Mouse (Mus musculus) lung, postnatal 0 days (tissue): Measurements from ENCODE around the gene Pla2g2d. TPM values are rescaled to one million over a fixed set of nuclear protein-coding genes. Genes with fewer than 3 reads are reported as not detected.
"Not testable (repeated sequence)": the region's sequence is repeated elsewhere in the genome, so short reads cannot be mapped to it uniquely, and the experiment has no call there.

Experiments used
- ATAC-seq: fragments of 200-750 bp; cut with Nextera tagmentation; 2 replicates; pipeline ENCODE4 v1.8.0; 2017; ENCODE audit warnings: moderate library complexity
- DNase-seq: peaks from one replicate; pipeline ENCODE4 v3.0.0-alpha.2; 2016; ENCODE audit warnings: low spot score
- H3K27ac ChIP-seq: fragments of 300-500 bp; sonication (generic); 2 replicates; pipeline ENCODE4 v1.5.1; 2014; ENCODE audit warnings: antibody characterized with exemption, mild to moderate bottlenecking, low read length, mixed read lengths
- H3K27me3 ChIP-seq: fragments of 300-500 bp; sonication (generic); replicated peaks from 2 replicates; pipeline ENCODE4 v1.6.1; 2014; ENCODE audit warnings: low read length, mixed read lengths; ENCODE audit not compliant: insufficient read depth
- H3K36me3 ChIP-seq: fragments of 300-500 bp; sonication (generic); 2 replicates; pipeline ENCODE4 v1.6.1; 2014; ENCODE audit warnings: low read length, mixed read lengths; ENCODE audit not compliant: insufficient read depth
- H3K4me1 ChIP-seq: fragments of 300-500 bp; sonication (generic); 2 replicates; pipeline ENCODE4 v1.6.1; 2014; ENCODE audit warnings: antibody characterized with exemption, low read depth, low read length, mixed read lengths; ENCODE audit not compliant: insufficient read depth
- H3K4me2 ChIP-seq: fragments of 300-500 bp; sonication (generic); replicated peaks from 2 replicates; pipeline ENCODE4 v1.6.1; 2014; ENCODE audit warnings: low read depth, mild to moderate bottlenecking, low read length, moderate library complexity, mixed read lengths
- H3K4me3 ChIP-seq: fragments of 300-500 bp; sonication (generic); 2 replicates; pipeline ENCODE4 v1.5.1; 2014; ENCODE audit warnings: low read depth, low read length
- H3K9ac ChIP-seq: fragments of 300-500 bp; sonication (generic); replicated peaks from 2 replicates; pipeline ENCODE4 v1.6.1; 2014; ENCODE audit warnings: low read depth, mild to moderate bottlenecking
- H3K9me3 ChIP-seq: fragments of 300-500 bp; sonication (generic); 2 replicates; pipeline ENCODE4 v1.6.1; 2016; ENCODE audit warnings: low read length, mixed read lengths
- CTCF ChIP-seq: IDR thresholded peaks from 2 replicates; pipeline ENCODE4 v1.5.1; 2016; ENCODE audit warnings: antibody characterized with exemption, mild to moderate bottlenecking
- EP300 ChIP-seq: IDR thresholded peaks from 2 replicates; pipeline ENCODE4 v1.6.1; 2016; ENCODE audit warnings: antibody characterized with exemption, mild to moderate bottlenecking, control low read depth
- WGBS: fragments of 180-500 bp; shearing (Covaris S2); extraction: QIAGEN DNeasy Blood & Tissue Kit; methylation state at CpG from one replicate; pipeline ENCODE4 v1.1.7; 2014; 5-methylcytosine and 5-hydroxymethylcytosine counted together
- polyA plus RNA-seq: library from polyadenylated mRNA; unstranded; fragments of >200 nt; fragmentation: Nextera tagmentation; extraction: Ambion mirVana; gene quantifications from 2 replicates; pipeline ENCODE4 v1.2.1, GENCODE M21; 2015

Gene Pla2g2d
- polyA plus RNA-seq, 1 experiment from 2014 or later, result not detected

- no peak overlapping the region for H3K9ac ChIP-seq
Measured at GRCm38 (mm10) chr4:138806920-138807541, 31.5 kb downstream of the Pla2g2d start.

GRCm38 (mm10) chr4:138816166-138816565, 40.6 kb downstream of the Pla2g2d start:
- peaks cover 2% of the 10 kb centered on the region; the same call in 1 of the 2 replicates for H3K4me1 ChIP-seq
- ATAC-seq (no peak), DNase-seq (no peak)
- TF ChIP-seq CTCF (no peak), EP300 (no peak)
- H3K9ac ChIP-seq, result no peak overlapping the region
- no peak overlapping the region for H3K27ac ChIP-seq
- 69% methylated on average over 9 of the region's 9 CpGs for WGBS
- H3K4me2 ChIP-seq, result no peak overlapping the region
- H3K27me3 ChIP-seq, result no peaks in the 10 kb centered on the region
- H3K36me3 ChIP-seq, result no peaks in the 10 kb centered on the region
- no peak overlapping the region for H3K4me3 ChIP-seq
- no peaks in the 10 kb centered on the region for H3K9me3 ChIP-seq

More at GRCm38 (mm10) chr4:138806920-138807541, 31.5 kb downstream of the Pla2g2d start:
- ATAC-seq, result no peak
- H3K4me2 ChIP-seq, result no peak overlapping the region
- peak; percentile 29 for DNase-seq
- H3K4me1 ChIP-seq, result no peaks in the 10 kb centered on the region
- TF ChIP-seq EP300, result no peak
- peak; percentile 23; the same call in 1 of the 2 replicates for TF ChIP-seq CTCF
- H3K4me3 ChIP-seq, result no peak overlapping the region
- H3K9me3 ChIP-seq, result no peaks in the 10 kb centered on the region
- H3K27ac ChIP-seq, result no peak overlapping the region
- H3K36me3 ChIP-seq, result no peaks in the 10 kb centered on the region
- WGBS, result 45% methylated on average over 7 of the region's 7 CpGs
- no peaks in the 10 kb centered on the region for H3K27me3 ChIP-seq

GRCm38 (mm10) chr4:138817736-138818135, 42.2 kb downstream of the Pla2g2d start:
- Histone ChIP-seq H3K4me1 (peaks cover 2% of the 10 kb centered on the region; the same call in 1 of the 2 replicates), H3K9ac (no peak overlapping the region), H3K27me3 (0 out of 2 replicates have a peak, but pooled peaks cover 2% of the 10 kb centered on the region), H3K4me2 (no peak overlapping the region), H3K27ac (no peak overlapping the region), H3K36me3 (no peaks in the 10 kb centered on the region), H3K9me3 (no peaks in the 10 kb centered on the region), H3K4me3 (no peak overlapping the region)
- peak; percentile 65 for DNase-seq
- TF ChIP-seq CTCF, result no peak
- no peak for TF ChIP-seq EP300
- peak; percentile 67 for ATAC-seq
- WGBS, result 50% methylated on average over 6 of the region's 6 CpGs

GRCm38 (mm10) chr4:138819101-138819500, 43.6 kb downstream of the Pla2g2d start:
- TF ChIP-seq EP300 (no peak), CTCF (no peak)
- H3K36me3 ChIP-seq, result no peaks in the 10 kb centered on the region
- H3K27ac ChIP-seq, result no peak overlapping the region
- WGBS, result 22% methylated on average over 8 of the region's 8 CpGs
- no peak overlapping the region for H3K4me2 ChIP-seq
- DNase-seq (peak; percentile 25), ATAC-seq (peak; percentile 64)
- no peak overlapping the region for H3K4me3 ChIP-seq
- no peak overlapping the region for H3K9ac ChIP-seq
- no peaks in the 10 kb centered on the region for H3K9me3 ChIP-seq
- H3K4me1 ChIP-seq, result peaks cover 2% of the 10 kb centered on the region; the same call in 1 of the 2 replicates
- 0 out of 2 replicates have a peak, but pooled peaks cover 2% of the 10 kb centered on the region for H3K27me3 ChIP-seq

GRCm38 (mm10) chr4:138821036-138821435, 45.5 kb downstream of the Pla2g2d start:
- Histone ChIP-seq H3K9me3 (no peaks in the 10 kb centered on the region), H3K4me1 (peaks cover 2% of the 10 kb centered on the region; the same call in 1 of the 2 replicates), H3K4me3 (no peak overlapping the region), H3K27ac (no peak overlapping the region), H3K27me3 (0 out of 2 replicates have a peak, but pooled peaks cover 2% of the 10 kb centered on the region), H3K36me3 (no peaks in the 10 kb centered on the region), H3K4me2 (no peak overlapping the region), H3K9ac (no peak overlapping the region)
- WGBS, result 93% methylated on average over 2 of the region's 2 CpGs
- no peak for DNase-seq
- ATAC-seq, result no peak
- no peak for TF ChIP-seq EP300
- TF ChIP-seq CTCF, result no peak

GRCm38 (mm10) chr4:138824161-138824560, 48.6 kb downstream of the Pla2g2d start:
- H3K9ac ChIP-seq, H3K27me3 ChIP-seq, H3K4me3 ChIP-seq, ATAC-seq, DNase-seq, H3K9me3 ChIP-seq, H3K27ac ChIP-seq, H3K4me1 ChIP-seq, H3K4me2 ChIP-seq, H3K36me3 ChIP-seq: not testable (repeated sequence)
- WGBS, result 72% methylated on average over 2 of the region's 2 CpGs
- TF ChIP-seq CTCF, result 0 out of 2 replicates have a peak, but pooled peaks have one; percentile 5
